Mouse (Mus musculus) stomach, embryonic 14.5 days (tissue): ENCODE data around the gene Vwa7. TPM values are rescaled to one million over a fixed set of nuclear protein-coding genes. Genes with fewer than 3 reads are reported as not detected.
"Not testable (repeated sequence)": the region's sequence is repeated elsewhere in the genome, so short reads cannot be mapped to it uniquely, and the experiment has no call there.

Experiments used
- ATAC-seq: fragments of 200-750 bp; cut with Nextera tagmentation; 2 replicates; pipeline ENCODE4 v1.8.0; 2017; ENCODE audit warnings: low read depth, moderate TSS enrichment; ENCODE audit not compliant: insufficient number of reproducible peaks, insufficient read depth, low FRiP score
- H3K27ac ChIP-seq: fragments of 300-500 bp; sonication (generic); 2 replicates; pipeline ENCODE4 v1.5.1; 2014; ENCODE audit warnings: mild to moderate bottlenecking, low read length, moderate library complexity, mixed read lengths
- H3K27me3 ChIP-seq: fragments of 300-500 bp; sonication (generic); 2 replicates; pipeline ENCODE4 v1.6.1; 2014; ENCODE audit warnings: low read length, control low read depth, mixed read lengths; ENCODE audit not compliant: control insufficient read depth, insufficient read depth
- H3K36me3 ChIP-seq: fragments of 300-500 bp; sonication (generic); 2 replicates; pipeline ENCODE4 v1.6.1; 2014; ENCODE audit warnings: mild to moderate bottlenecking, control low read depth, low read length, moderate library complexity, mixed read lengths; ENCODE audit not compliant: control insufficient read depth, insufficient read depth
- H3K4me1 ChIP-seq: fragments of 300-500 bp; sonication (generic); 2 replicates; pipeline ENCODE4 v1.6.1; 2014; ENCODE audit warnings: low read length, control low read depth, mixed read lengths; ENCODE audit not compliant: control insufficient read depth, insufficient read depth
- H3K4me2 ChIP-seq: fragments of 300-500 bp; sonication (generic); replicated peaks from 2 replicates; pipeline ENCODE4 v1.6.1; 2014; ENCODE audit warnings: low read depth, low read length, control low read depth
- H3K4me3 ChIP-seq: fragments of 300-500 bp; sonication (generic); 2 replicates; pipeline ENCODE4 v1.5.1; 2014; ENCODE audit warnings: low read depth, low read length, control low read depth
- H3K9ac ChIP-seq: fragments of 300-500 bp; sonication (generic); replicated peaks from 2 replicates; pipeline ENCODE4 v1.6.1; 2014; ENCODE audit warnings: low read depth, mild to moderate bottlenecking, control low read depth, low read length, moderate library complexity, mixed read lengths
- H3K9me3 ChIP-seq: fragments of 300-500 bp; sonication (generic); 2 replicates; pipeline ENCODE4 v1.6.1; 2016; ENCODE audit warnings: low read depth, low read length, control low read depth; ENCODE audit not compliant: control insufficient read depth
- WGBS: fragments of 180-500 bp; shearing (Covaris S2); extraction: QIAGEN DNeasy Blood & Tissue Kit; methylation state at CpG from one replicate; pipeline ENCODE4 v1.1.7; 2014; 5-methylcytosine and 5-hydroxymethylcytosine counted together
- polyA plus RNA-seq: library from polyadenylated mRNA; unstranded; fragments of >200 nt; fragmentation: Nextera tagmentation; extraction: Ambion mirVana; gene quantifications from 2 replicates; pipeline ENCODE4 v1.2.1, GENCODE M21; 2014

Vwa7 gene
- polyA plus RNA-seq, 1 experiment from 2014 or later: 0.22 TPM

- Histone ChIP-seq H3K4me1 (peaks cover 20% of the 10 kb centered on the region), H3K9ac (peak overlapping the region; percentile 93; the same call in 1 of the 2 replicates), H3K27me3 (no peaks in the 10 kb centered on the region), H3K27ac (no peak overlapping the region), H3K4me2 (peak overlapping the region; percentile 97), H3K9me3 (no peaks in the 10 kb centered on the region), H3K4me3 (peak overlapping the region; percentile 91; the same call in 1 of the 2 replicates), H3K36me3 (peaks cover 42% of the 10 kb centered on the region)
- 49% methylated on average over 9 of the region's 9 CpGs for WGBS
- no peak for ATAC-seq
Measured at GRCm38 (mm10) chr17:35003022-35003838, 13.1 kb upstream of the Vwa7 start.

GRCm38 (mm10) chr17:35004075-35004717, 12.2 kb upstream of the Vwa7 start:
- no peaks in the 10 kb centered on the region for H3K9me3 ChIP-seq
- H3K4me1 ChIP-seq: peaks cover 18% of the 10 kb centered on the region
- no peaks in the 10 kb centered on the region for H3K27me3 ChIP-seq
- no peak overlapping the region for H3K4me2 ChIP-seq
- 92% methylated on average over 17 of the region's 17 CpGs for WGBS
- no peak for ATAC-seq
- no peak overlapping the region for H3K9ac ChIP-seq
- H3K4me3 ChIP-seq: no peak overlapping the region
- peaks cover 41% of the 10 kb centered on the region for H3K36me3 ChIP-seq
- H3K27ac ChIP-seq: no peak overlapping the region

- Histone ChIP-seq H3K4me2 (no peak overlapping the region), H3K27ac (no peak overlapping the region), H3K36me3 (peaks cover 41% of the 10 kb centered on the region), H3K4me1 (peaks cover 15% of the 10 kb centered on the region), H3K4me3 (no peak overlapping the region), H3K9me3 (no peaks in the 10 kb centered on the region), H3K27me3 (no peaks in the 10 kb centered on the region), H3K9ac (no peak overlapping the region)
- 94% methylated on average over 10 of the region's 10 CpGs for WGBS
- no peak for ATAC-seq
Measured at GRCm38 (mm10) chr17:35005158-35005557, 11.2 kb upstream of the Vwa7 start.

GRCm38 (mm10) chr17:35005902-35006301, 10.5 kb upstream of the Vwa7 start:
- H3K4me2 ChIP-seq, H3K27me3 ChIP-seq, H3K9ac ChIP-seq, H3K27ac ChIP-seq, H3K9me3 ChIP-seq, ATAC-seq, H3K4me3 ChIP-seq: not testable (repeated sequence)
- WGBS: 95% methylated on average over 4 of the region's 5 CpGs
- Histone ChIP-seq H3K36me3 (peaks cover 48% of the 10 kb centered on the region), H3K4me1 (peaks cover 15% of the 10 kb centered on the region)

GRCm38 (mm10) chr17:35007387-35007991, 8.9 kb upstream of the Vwa7 start:
- Histone ChIP-seq H3K9ac (no peak overlapping the region), H3K4me1 (peaks cover 11% of the 10 kb centered on the region), H3K4me2 (no peak overlapping the region), H3K36me3 (peaks cover 64% of the 10 kb centered on the region), H3K27me3 (no peaks in the 10 kb centered on the region), H3K9me3 (no peaks in the 10 kb centered on the region), H3K4me3 (no peak overlapping the region), H3K27ac (no peak overlapping the region)
- ATAC-seq: no peak
- 94% methylated on average over 7 of the region's 7 CpGs for WGBS

- peaks cover 79% of the 10 kb centered on the region for H3K36me3 ChIP-seq
Measured at GRCm38 (mm10) chr17:35009586-35009985, 6.8 kb upstream of the Vwa7 start.

GRCm38 (mm10) chr17:35011440-35011839, 4.9 kb upstream of the Vwa7 start:
- no peak overlapping the region for H3K4me2 ChIP-seq
- H3K36me3 ChIP-seq: peaks cover 82% of the 10 kb centered on the region
- no peak overlapping the region for H3K9ac ChIP-seq
- H3K4me1 ChIP-seq: no peaks in the 10 kb centered on the region
- no peaks in the 10 kb centered on the region for H3K27me3 ChIP-seq
- no peak overlapping the region for H3K4me3 ChIP-seq
- H3K9me3 ChIP-seq: no peaks in the 10 kb centered on the region
- WGBS: 91% methylated on average over 8 of the region's 8 CpGs
- H3K27ac ChIP-seq: no peak overlapping the region
- ATAC-seq: no peak

More at GRCm38 (mm10) chr17:35009586-35009985, 6.8 kb upstream of the Vwa7 start:
- H3K27me3 ChIP-seq: no peaks in the 10 kb centered on the region
- 89% methylated on average over 7 of the region's 7 CpGs for WGBS
- H3K4me2 ChIP-seq: no peak overlapping the region
- no peak for ATAC-seq
- no peaks in the 10 kb centered on the region for H3K9me3 ChIP-seq
- no peaks in the 10 kb centered on the region for H3K4me1 ChIP-seq
- no peak overlapping the region for H3K9ac ChIP-seq
- H3K27ac ChIP-seq: no peak overlapping the region
- H3K4me3 ChIP-seq: no peak overlapping the region

GRCm38 (mm10) chr17:35012430-35012829, 3.9 kb upstream of the Vwa7 start:
- Histone ChIP-seq H3K4me3 (no peak overlapping the region), H3K4me2 (no peak overlapping the region), H3K27ac (no peak overlapping the region), H3K9me3 (no peaks in the 10 kb centered on the region), H3K4me1 (no peaks in the 10 kb centered on the region), H3K9ac (no peak overlapping the region), H3K27me3 (no peaks in the 10 kb centered on the region), H3K36me3 (peaks cover 74% of the 10 kb centered on the region)
- no peak for ATAC-seq
- WGBS: 78% methylated on average over 13 of the region's 13 CpGs
